Mouse (Mus musculus): Measurements from ENCODE around the gene Katnal1. TPM values are rescaled to one million over a fixed set of nuclear protein-coding genes. Genes with fewer than 3 reads are reported as not detected.

Gene Katnal1
- polyA plus RNA-seq, 1 experiment from 2014 or later, result 38.5 TPM

- H3K36me3 ChIP-seq (ENCODE audit: poor library complexity, severe bottlenecking), result no peaks in the 10 kb centered on the region
- WGBS, result 47% methylated on average over 6 of the region's 6 CpGs
- H3K4me3 ChIP-seq, result no peak overlapping the region
- no peaks in the 10 kb centered on the region for H3K27me3 ChIP-seq
- no peak overlapping the region for H3K4me2 ChIP-seq
- no peak overlapping the region for H3K9ac ChIP-seq
- ATAC-seq, result no peak
- H3K4me1 ChIP-seq, result no peaks in the 10 kb centered on the region
- H3K9me3 ChIP-seq (replicated peaks), result no peaks in the 10 kb centered on the region
- no peak overlapping the region for H3K27ac ChIP-seq
These were observed 23.3 kb upstream of the Katnal1 start for GRCm38 (mm10) chr5:148952419-148952818.

GRCm38 (mm10) chr5:148951360-148951759 lies 22.2 kb upstream of the Katnal1 start:
- ATAC-seq, result no peak
- no peak overlapping the region for H3K4me3 ChIP-seq

GRCm38 (mm10) chr5:148950064-148950463 lies 20.9 kb upstream of the Katnal1 start:
- Histone ChIP-seq H3K9ac (no peak overlapping the region), H3K9me3 (replicated peaks) (no peaks in the 10 kb centered on the region), H3K36me3 (ENCODE audit: poor library complexity, severe bottlenecking) (no peaks in the 10 kb centered on the region), H3K4me1 (no peaks in the 10 kb centered on the region), H3K4me2 (no peak overlapping the region), H3K4me3 (no peak overlapping the region), H3K27ac (no peak overlapping the region), H3K27me3 (no peaks in the 10 kb centered on the region)
- ATAC-seq, result no peak
- 74% methylated on average over 15 of the region's 15 CpGs for WGBS

More at GRCm38 (mm10) chr5:148951360-148951759, 22.2 kb upstream of the Katnal1 start:
- Histone ChIP-seq H3K36me3 (ENCODE audit: poor library complexity, severe bottlenecking) (no peaks in the 10 kb centered on the region), H3K4me2 (no peak overlapping the region), H3K4me1 (no peaks in the 10 kb centered on the region), H3K27ac (no peak overlapping the region), H3K27me3 (no peaks in the 10 kb centered on the region), H3K9me3 (replicated peaks) (no peaks in the 10 kb centered on the region), H3K9ac (no peak overlapping the region)
- WGBS, result 91% methylated on average over 5 of the region's 5 CpGs

GRCm38 (mm10) chr5:148948577-148948976 lies 19.5 kb upstream of the Katnal1 start:
- Histone ChIP-seq H3K4me3 (no peak overlapping the region), H3K9ac (no peak overlapping the region), H3K4me1 (no peaks in the 10 kb centered on the region), H3K9me3 (replicated peaks) (no peaks in the 10 kb centered on the region), H3K36me3 (ENCODE audit: poor library complexity, severe bottlenecking) (no peaks in the 10 kb centered on the region), H3K4me2 (no peak overlapping the region), H3K27ac (no peak overlapping the region), H3K27me3 (no peaks in the 10 kb centered on the region)
- no peak for ATAC-seq
- WGBS, result 83% methylated on average over 9 of the region's 9 CpGs

- Histone ChIP-seq H3K9me3 (replicated peaks) (0 out of 2 replicates have a peak, but pooled peaks cover 2% of the 10 kb centered on the region), H3K9ac (no peak overlapping the region), H3K4me1 (no peaks in the 10 kb centered on the region), H3K27me3 (no peaks in the 10 kb centered on the region), H3K27ac (no peak overlapping the region), H3K4me2 (no peak overlapping the region), H3K4me3 (no peak overlapping the region), H3K36me3 (ENCODE audit: poor library complexity, severe bottlenecking) (no peaks in the 10 kb centered on the region)
- WGBS, result 80% methylated on average over 3 of the region's 4 CpGs
- no peak for ATAC-seq
These were observed 18.3 kb upstream of the Katnal1 start for GRCm38 (mm10) chr5:148947412-148947811.

GRCm38 (mm10) chr5:148946787-148947186 lies 17.7 kb upstream of the Katnal1 start:
- no peak for ATAC-seq
- H3K4me2 ChIP-seq, result no peak overlapping the region
- 77% methylated on average over 5 of the region's 5 CpGs for WGBS

GRCm38 (mm10) chr5:148945735-148946134 lies 16.6 kb upstream of the Katnal1 start:
- ATAC-seq, result no peak
- Histone ChIP-seq H3K4me3 (no peak overlapping the region), H3K27me3 (no peaks in the 10 kb centered on the region), H3K4me1 (no peaks in the 10 kb centered on the region), H3K9me3 (replicated peaks) (0 out of 2 replicates have a peak, but pooled peaks cover 4% of the 10 kb centered on the region), H3K27ac (no peak overlapping the region), H3K4me2 (no peak overlapping the region), H3K36me3 (ENCODE audit: poor library complexity, severe bottlenecking) (no peaks in the 10 kb centered on the region), H3K9ac (no peak overlapping the region)
- WGBS, result 72% methylated on average over 2 of the region's 2 CpGs

More at GRCm38 (mm10) chr5:148946787-148947186, 17.7 kb upstream of the Katnal1 start:
- H3K9me3 ChIP-seq (replicated peaks), result 0 out of 2 replicates have a peak, but pooled peaks cover 4% of the 10 kb centered on the region
- no peak overlapping the region for H3K4me3 ChIP-seq
- H3K27ac ChIP-seq, result no peak overlapping the region
- H3K36me3 ChIP-seq (ENCODE audit: poor library complexity, severe bottlenecking), result no peaks in the 10 kb centered on the region
- no peaks in the 10 kb centered on the region for H3K27me3 ChIP-seq
- no peak overlapping the region for H3K9ac ChIP-seq
- no peaks in the 10 kb centered on the region for H3K4me1 ChIP-seq

GRCm38 (mm10) chr5:148944024-148944423 lies 14.9 kb upstream of the Katnal1 start:
- H3K4me1 ChIP-seq, result no peaks in the 10 kb centered on the region
- 75% methylated on average over 8 of the region's 8 CpGs for WGBS

GRCm38 (mm10) chr5:148943444-148943843 lies 14.3 kb upstream of the Katnal1 start:
- Histone ChIP-seq H3K9ac (no peak overlapping the region), H3K4me1 (no peaks in the 10 kb centered on the region), H3K27ac (no peak overlapping the region), H3K9me3 (replicated peaks) (0 out of 2 replicates have a peak, but pooled peaks cover 4% of the 10 kb centered on the region), H3K27me3 (no peaks in the 10 kb centered on the region), H3K36me3 (ENCODE audit: poor library complexity, severe bottlenecking) (no peaks in the 10 kb centered on the region), H3K4me2 (no peak overlapping the region), H3K4me3 (no peak overlapping the region)
- no peak for ATAC-seq
- WGBS, result 73% methylated on average over 10 of the region's 10 CpGs

More at GRCm38 (mm10) chr5:148944024-148944423, 14.9 kb upstream of the Katnal1 start:
- no peaks in the 10 kb centered on the region for H3K27me3 ChIP-seq
- 0 out of 2 replicates have a peak, but pooled peaks cover 4% of the 10 kb centered on the region for H3K9me3 ChIP-seq (replicated peaks)
- no peak overlapping the region for H3K4me2 ChIP-seq
- no peaks in the 10 kb centered on the region for H3K36me3 ChIP-seq (ENCODE audit: poor library complexity, severe bottlenecking)
- no peak overlapping the region for H3K9ac ChIP-seq
- H3K4me3 ChIP-seq, result no peak overlapping the region
- ATAC-seq, result no peak
- H3K27ac ChIP-seq, result no peak overlapping the region

GRCm38 (mm10) chr5:148942957-148943356 lies 13.8 kb upstream of the Katnal1 start:
- no peak for ATAC-seq
- H3K9me3 ChIP-seq (replicated peaks), result 0 out of 2 replicates have a peak, but pooled peaks cover 4% of the 10 kb centered on the region
- H3K4me3 ChIP-seq, result no peak overlapping the region
- no peak overlapping the region for H3K27ac ChIP-seq
- H3K27me3 ChIP-seq, result no peaks in the 10 kb centered on the region
- H3K4me2 ChIP-seq, result no peak overlapping the region
- no peaks in the 10 kb centered on the region for H3K4me1 ChIP-seq
- no peak overlapping the region for H3K9ac ChIP-seq
- H3K36me3 ChIP-seq (ENCODE audit: poor library complexity, severe bottlenecking), result no peaks in the 10 kb centered on the region
- 68% methylated on average over 11 of the region's 11 CpGs for WGBS

- ATAC-seq, result no peak
- Histone ChIP-seq H3K9ac (no peak overlapping the region), H3K27ac (no peak overlapping the region), H3K27me3 (no peaks in the 10 kb centered on the region), H3K4me2 (no peak overlapping the region), H3K4me1 (no peaks in the 10 kb centered on the region), H3K4me3 (no peak overlapping the region), H3K9me3 (replicated peaks) (0 out of 2 replicates have a peak, but pooled peaks cover 4% of the 10 kb centered on the region), H3K36me3 (ENCODE audit: poor library complexity, severe bottlenecking) (no peaks in the 10 kb centered on the region)
- 96% methylated on average over 6 of the region's 6 CpGs for WGBS
These were observed 13.2 kb upstream of the Katnal1 start for GRCm38 (mm10) chr5:148942305-148942704.

- H3K9ac ChIP-seq, result no peak overlapping the region
- ATAC-seq, result peak; percentile 30; the same call in 1 of the 2 replicates
- H3K36me3 ChIP-seq (ENCODE audit: poor library complexity, severe bottlenecking), result no peaks in the 10 kb centered on the region
- H3K4me1 ChIP-seq, result no peaks in the 10 kb centered on the region
- H3K4me2 ChIP-seq, result no peak overlapping the region
- H3K4me3 ChIP-seq, result no peak overlapping the region
- 80% methylated on average over 10 of the region's 10 CpGs for WGBS
- H3K27ac ChIP-seq, result no peak overlapping the region
- H3K9me3 ChIP-seq (replicated peaks), result 0 out of 2 replicates have a peak, but pooled peaks cover 4% of the 10 kb centered on the region
- H3K27me3 ChIP-seq, result no peaks in the 10 kb centered on the region
These were observed 12.7 kb upstream of the Katnal1 start for GRCm38 (mm10) chr5:148941867-148942266.

- Histone ChIP-seq H3K4me3 (no peak overlapping the region), H3K4me2 (no peak overlapping the region), H3K4me1 (no peaks in the 10 kb centered on the region), H3K9ac (no peak overlapping the region), H3K27ac (no peak overlapping the region), H3K27me3 (no peaks in the 10 kb centered on the region), H3K36me3 (ENCODE audit: poor library complexity, severe bottlenecking) (no peaks in the 10 kb centered on the region), H3K9me3 (replicated peaks) (0 out of 2 replicates have a peak, but pooled peaks cover 4% of the 10 kb centered on the region)
- 72% methylated on average over 11 of the region's 11 CpGs for WGBS
- ATAC-seq, result no peak
These were observed 10.8 kb upstream of the Katnal1 start for GRCm38 (mm10) chr5:148939948-148940382.

Measured in forebrain, embryonic 13.5 days (tissue).